Mouse (Mus musculus) Patski (cell line): Measurements from ENCODE around the gene Arl15. TPM values are rescaled to one million over a fixed set of nuclear protein-coding genes. Genes with fewer than 3 reads are reported as not detected.

Experiments
- ATAC-seq: fragments of 100-300 bp; one replicate; pipeline ENCODE4 v1.8.0; 2021
- CTCF ChIA-PET: fragments of 350-600 bp; sonication (Branson Sonifier 250); formaldehyde crosslinking; loops from one replicate; lab custom pipeline; 2022; ENCODE audit warnings: inconsistent platforms; lab: Charles Lee
- POLR2A ChIA-PET: fragments of 350-600 bp; sonication (Branson Sonifier 250); formaldehyde crosslinking; loops from one replicate; lab custom pipeline; 2022; ENCODE audit warnings: antibody characterized with exemption, inconsistent platforms; lab: Charles Lee
- DNase-seq: peaks from one replicate; pipeline ENCODE4 v3.0.0-alpha.2; 2011; ENCODE audit warnings: low read depth, low spot score
- H3K27me3 ChIP-seq: fragments of 371-371 bp; one replicate; pipeline ENCODE4 v1.5.1; 2021
- CTCF ChIP-seq: fragments of 100-300 bp; IDR thresholded peaks from one replicate; pipeline ENCODE4 v1.5.1; 2021
- in situ Hi-C: fragments of 300-500 bp; cut with MboI; formaldehyde crosslinking; loops from 3 replicates; pipeline ENCODE4 v1.11.1; 2018; ENCODE audit warnings: low pct_unique_long_range_greater_than_20kb, mixed read lengths
- polyA plus RNA-seq: library from polyadenylated mRNA; unstranded; gene quantifications from one replicate; pipeline ENCODE4 v1.2.3, GENCODE M21; 2021

The Arl15 gene
- polyA plus RNA-seq, 1 experiment from 2014 or later = 35.2 TPM

GRCm38 (mm10) chr13:113974866-113975265 lies 180.6 kb downstream of the Arl15 start:
- POLR2A ChIA-PET = no interaction called here
- in situ Hi-C loops = no loop called here
- TF ChIP-seq CTCF = no peak
- no peaks in the 10 kb centered on the region for H3K27me3 ChIP-seq
- ATAC-seq = no peak
- CTCF ChIA-PET = no interaction called here
- DNase-seq = no peak

GRCm38 (mm10) chr13:113975722-113976121 lies 181.4 kb downstream of the Arl15 start:
- H3K27me3 ChIP-seq = no peaks in the 10 kb centered on the region
- no peak for TF ChIP-seq CTCF
- DNase-seq (no peak), ATAC-seq (no peak)
- ChIA-PET CTCF (interaction anchor here (1.0 kb wide), 1 partner anchor 14 kb away, joined by 4 read pairs; no protein-coding TSS in a partner anchor), POLR2A (no interaction called here)
- in situ Hi-C loops = no loop called here

GRCm38 (mm10) chr13:113976936-113977335 lies 182.6 kb downstream of the Arl15 start:
- ChIA-PET POLR2A (no interaction called here), CTCF (no interaction called here)
- in situ Hi-C loops = no loop called here
- ATAC-seq (no peak), DNase-seq (no peak)
- H3K27me3 ChIP-seq = no peaks in the 10 kb centered on the region
- TF ChIP-seq CTCF = no peak

- DNase-seq = no peak
- in situ Hi-C loops = no loop called here
- H3K27me3 ChIP-seq = no peaks in the 10 kb centered on the region
- POLR2A ChIA-PET = no interaction called here
- no peak for TF ChIP-seq CTCF
- CTCF ChIA-PET = no interaction called here
- no peak for ATAC-seq
Measured at GRCm38 (mm10) chr13:113980739-113981460, 186.6 kb downstream of the Arl15 start.

GRCm38 (mm10) chr13:113981461-113982000 lies 187.2 kb downstream of the Arl15 start:
- no peak for TF ChIP-seq CTCF
- ChIA-PET CTCF (no interaction called here), POLR2A (interaction anchor here (0.7 kb wide), 1 partner anchor 23 kb away, joined by 4 read pairs; no protein-coding TSS in a partner anchor)
- in situ Hi-C loops = no loop called here
- no peaks in the 10 kb centered on the region for H3K27me3 ChIP-seq
- ATAC-seq (no peak), DNase-seq (no peak)

GRCm38 (mm10) chr13:113983633-113984032 lies 189.3 kb downstream of the Arl15 start:
- DNase-seq = no peak
- POLR2A ChIA-PET = no interaction called here

GRCm38 (mm10) chr13:113984491-113984890 lies 190.2 kb downstream of the Arl15 start:
- TF ChIP-seq CTCF = no peak
- no peaks in the 10 kb centered on the region for H3K27me3 ChIP-seq
- ATAC-seq (no peak), DNase-seq (no peak)
- in situ Hi-C loops = no loop called here
- POLR2A ChIA-PET = interaction anchor here (0.6 kb wide), 1 partner anchor 9 kb away, joined by 3 read pairs; no protein-coding TSS in a partner anchor
- CTCF ChIA-PET = no interaction called here

More at GRCm38 (mm10) chr13:113983633-113984032, 189.3 kb downstream of the Arl15 start:
- in situ Hi-C loops = no loop called here
- no peak for TF ChIP-seq CTCF
- ATAC-seq = no peak
- CTCF ChIA-PET = no interaction called here
- H3K27me3 ChIP-seq = no peaks in the 10 kb centered on the region

- in situ Hi-C loops = no loop called here
- no peak for DNase-seq
- ATAC-seq = no peak
- no peak for TF ChIP-seq CTCF
- ChIA-PET CTCF (no interaction called here), POLR2A (no interaction called here)
- H3K27me3 ChIP-seq = no peaks in the 10 kb centered on the region
Measured at GRCm38 (mm10) chr13:113986864-113987562, 192.7 kb downstream of the Arl15 start.

GRCm38 (mm10) chr13:113990247-113990646 lies 195.9 kb downstream of the Arl15 start:
- ATAC-seq (no peak), DNase-seq (no peak)
- POLR2A ChIA-PET = no interaction called here
- CTCF ChIA-PET = interaction anchor here (0.9 kb wide), 1 partner anchor 15 kb away, joined by 4 read pairs; no protein-coding TSS in a partner anchor
- H3K27me3 ChIP-seq = no peaks in the 10 kb centered on the region
- in situ Hi-C loops = no loop called here
- no peak for TF ChIP-seq CTCF

- no peak for DNase-seq
- ChIA-PET POLR2A (interaction anchor here (0.5 kb wide), 1 partner anchor 9 kb away, joined by 5 read pairs; no protein-coding TSS in a partner anchor), CTCF (no interaction called here)
- ATAC-seq = no peak
- H3K27me3 ChIP-seq = no peaks in the 10 kb centered on the region
- in situ Hi-C loops = no loop called here
- TF ChIP-seq CTCF = no peak
Measured at GRCm38 (mm10) chr13:113990701-113991100, 196.4 kb downstream of the Arl15 start.

- ChIA-PET CTCF (no interaction called here), POLR2A (interaction anchor here (0.6 kb wide), 1 partner anchor 8 kb away, joined by 3 read pairs; no protein-coding TSS in a partner anchor)
- H3K27me3 ChIP-seq = no peaks in the 10 kb centered on the region
- no peak for ATAC-seq
- TF ChIP-seq CTCF = no peak
- in situ Hi-C loops = no loop called here
- no peak for DNase-seq
Measured at GRCm38 (mm10) chr13:113993066-113993465, 198.8 kb downstream of the Arl15 start.
